Mouse (Mus musculus) liver, embryonic 15.5 days (tissue): ENCODE data around the gene Ptprj. TPM values are rescaled to one million over a fixed set of nuclear protein-coding genes. Genes with fewer than 3 reads are reported as not detected.

Source experiments
- ATAC-seq: fragments of 200-750 bp; cut with Nextera tagmentation; 2 replicates; pipeline ENCODE4 v1.8.0; 2017; ENCODE audit warnings: moderate number of reproducible peaks, mild to moderate bottlenecking, moderate library complexity; ENCODE audit not compliant: insufficient read depth
- H3K27ac ChIP-seq: fragments of 300-500 bp; sonication (generic); replicated peaks from 2 replicates; pipeline ENCODE4 v1.5.1; 2015; ENCODE audit warnings: mild to moderate bottlenecking, inconsistent platforms
- H3K27me3 ChIP-seq: fragments of 300-500 bp; sonication (generic); 2 replicates; pipeline ENCODE4 v1.6.1; 2015; ENCODE audit warnings: mild to moderate bottlenecking, inconsistent platforms
- H3K36me3 ChIP-seq: fragments of 300-500 bp; sonication (generic); replicated peaks from 2 replicates; pipeline ENCODE4 v1.6.1; 2015; ENCODE audit warnings: moderate library complexity, mild to moderate bottlenecking, inconsistent platforms
- H3K4me1 ChIP-seq: fragments of 300-500 bp; sonication (generic); replicated peaks from 2 replicates; pipeline ENCODE4 v1.6.1; 2015; ENCODE audit warnings: inconsistent platforms
- H3K4me2 ChIP-seq: fragments of 300-500 bp; sonication (generic); 2 replicates; pipeline ENCODE4 v1.6.1; 2015; ENCODE audit warnings: moderate library complexity, mild to moderate bottlenecking, inconsistent platforms
- H3K4me3 ChIP-seq: fragments of 300-500 bp; sonication (generic); replicated peaks from 2 replicates; pipeline ENCODE4 v1.5.1; 2015; ENCODE audit warnings: mild to moderate bottlenecking, inconsistent platforms
- H3K9ac ChIP-seq: fragments of 300-500 bp; sonication (generic); 2 replicates; pipeline ENCODE4 v1.6.1; 2015; ENCODE audit warnings: moderate library complexity, mild to moderate bottlenecking, inconsistent platforms
- H3K9me3 ChIP-seq: fragments of 300-500 bp; sonication (generic); replicated peaks from 2 replicates; pipeline ENCODE4 v1.6.1; 2016; ENCODE audit warnings: inconsistent platforms
- WGBS: fragments of 180-500 bp; shearing (Covaris S2); methylation state at CpG from one replicate; pipeline ENCODE4 v1.1.7; 2015; ENCODE audit warnings: mixed read lengths; ENCODE audit not compliant: insufficient replicate concordance; 5-methylcytosine and 5-hydroxymethylcytosine counted together
- polyA plus RNA-seq: library from polyadenylated mRNA; unstranded; fragments of >200 nt; fragmentation: Nextera tagmentation; extraction: Ambion mirVana; gene quantifications from 2 replicates; pipeline ENCODE4 v1.2.1, GENCODE M21; 2015

Gene Ptprj
- polyA plus RNA-seq, 1 experiment from 2014 or later, result 2.0 TPM

DNA sequence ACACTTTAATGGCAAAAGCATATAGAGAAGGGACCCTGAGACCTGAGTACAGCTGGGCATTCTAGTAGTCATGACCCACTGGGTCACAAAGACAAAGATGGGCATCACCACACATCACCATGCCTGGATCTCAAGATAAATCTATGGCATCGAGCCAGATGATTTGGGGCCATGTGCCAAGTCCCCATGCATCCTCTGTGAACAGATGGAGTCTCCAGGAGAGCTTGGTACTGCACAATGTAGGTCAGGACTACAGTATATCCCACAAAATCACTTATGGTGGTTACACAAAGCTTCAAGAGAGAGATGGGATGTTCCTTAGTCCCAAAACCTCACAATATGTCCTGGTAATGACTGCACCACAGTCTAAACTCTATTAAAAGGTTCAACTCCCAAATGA, 81.4 kb downstream of the Ptprj start:
- Histone ChIP-seq H3K4me1 (peaks cover 42% of the 10 kb centered on the region), H3K9ac (no peak overlapping the region), H3K4me2 (no peak overlapping the region), H3K27me3 (no peaks in the 10 kb centered on the region), H3K9me3 (no peaks in the 10 kb centered on the region), H3K4me3 (no peak overlapping the region), H3K36me3 (no peaks in the 10 kb centered on the region), H3K27ac (no peak overlapping the region)
- no peak for ATAC-seq
- WGBS, result 58% methylated on average over 1 of the region's 1 CpGs

DNA sequence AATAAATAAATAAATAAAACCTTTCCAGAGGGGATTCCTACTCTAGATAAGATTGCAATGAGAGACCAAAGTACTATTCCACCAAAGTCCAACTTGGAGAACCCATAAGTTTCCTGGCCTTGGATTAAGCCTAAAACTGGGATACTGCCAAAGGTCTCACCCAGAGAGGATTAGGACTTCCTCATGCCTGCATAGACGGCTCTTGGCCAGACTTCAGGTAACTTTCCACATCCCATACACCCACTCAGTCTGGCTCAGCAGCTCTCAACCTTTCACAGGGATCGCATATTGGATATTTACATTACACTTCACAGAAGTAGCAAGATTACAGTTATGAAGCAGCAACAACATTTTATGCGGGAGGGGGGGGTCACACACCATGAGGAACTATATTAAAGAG, 82.9 kb downstream of the Ptprj start:
- Histone ChIP-seq H3K27ac (no peak overlapping the region), H3K4me2 (no peak overlapping the region), H3K9ac (no peak overlapping the region), H3K27me3 (no peaks in the 10 kb centered on the region), H3K36me3 (no peaks in the 10 kb centered on the region), H3K4me1 (peaks cover 32% of the 10 kb centered on the region), H3K9me3 (no peaks in the 10 kb centered on the region), H3K4me3 (no peak overlapping the region)
- ATAC-seq, result no peak
- 65% methylated on average over 3 of the region's 3 CpGs for WGBS

DNA sequence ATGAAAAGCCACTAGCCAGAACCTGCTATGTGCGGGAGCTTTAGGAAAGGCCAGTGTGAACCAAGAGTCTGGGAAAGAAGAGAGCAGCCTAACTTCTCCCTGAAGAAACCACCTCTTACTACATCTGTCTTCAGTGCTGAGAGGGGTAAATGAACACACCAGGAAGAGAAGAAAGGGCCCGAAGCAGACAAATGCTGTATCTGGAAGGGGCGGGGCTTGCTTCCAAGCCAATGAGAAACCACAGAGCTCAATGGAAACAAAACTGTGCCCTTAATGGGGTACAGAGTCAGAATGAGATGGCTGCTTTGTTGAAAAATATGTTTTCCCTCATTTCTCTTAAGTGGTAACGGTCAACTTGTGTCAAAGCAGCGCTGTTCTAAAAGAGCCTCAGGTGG, 83.8 kb downstream of the Ptprj start:
- H3K9me3 ChIP-seq, result no peaks in the 10 kb centered on the region
- H3K4me3 ChIP-seq, result no peak overlapping the region
- no peak for ATAC-seq
- peaks cover 24% of the 10 kb centered on the region for H3K4me1 ChIP-seq
- H3K36me3 ChIP-seq, result no peaks in the 10 kb centered on the region
- no peak overlapping the region for H3K9ac ChIP-seq
- WGBS, result 66% methylated on average over 5 of the region's 5 CpGs
- no peak overlapping the region for H3K27ac ChIP-seq
- H3K4me2 ChIP-seq, result no peak overlapping the region
- no peaks in the 10 kb centered on the region for H3K27me3 ChIP-seq

DNA sequence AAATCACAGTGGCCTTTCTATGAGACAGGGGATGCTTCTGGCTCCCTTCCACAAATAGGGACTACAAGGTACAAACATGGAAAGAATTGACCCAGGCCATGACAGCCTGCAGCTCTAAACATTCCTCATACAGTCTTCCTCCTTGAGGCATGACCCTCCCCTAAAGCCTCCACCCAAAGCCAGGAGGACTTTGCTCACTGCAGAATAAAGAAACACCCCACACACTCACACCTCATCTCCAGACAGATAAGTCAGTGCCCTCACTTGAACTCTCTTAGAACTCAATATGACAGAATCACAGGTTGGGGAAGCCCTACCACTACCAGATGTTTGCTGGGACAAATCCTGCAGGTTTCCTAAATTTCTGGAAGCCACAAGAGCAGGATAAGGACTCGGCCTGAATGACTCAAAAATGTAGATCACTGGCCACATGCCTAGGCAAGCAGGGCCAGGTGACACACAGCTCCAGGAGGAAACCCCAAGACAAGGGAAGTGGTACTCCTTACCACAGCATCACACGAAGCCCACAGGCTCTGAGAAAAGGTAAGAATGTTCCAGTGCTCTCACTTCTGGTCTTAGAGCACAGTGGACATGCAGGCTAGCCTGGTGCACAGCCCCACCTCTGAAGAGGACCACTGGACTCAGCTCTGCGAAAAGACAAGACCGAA, 84.3 kb downstream of the Ptprj start:
- H3K9me3 ChIP-seq, result no peaks in the 10 kb centered on the region
- ATAC-seq, result no peak
- WGBS, result 61% methylated on average over 4 of the region's 4 CpGs

DNA sequence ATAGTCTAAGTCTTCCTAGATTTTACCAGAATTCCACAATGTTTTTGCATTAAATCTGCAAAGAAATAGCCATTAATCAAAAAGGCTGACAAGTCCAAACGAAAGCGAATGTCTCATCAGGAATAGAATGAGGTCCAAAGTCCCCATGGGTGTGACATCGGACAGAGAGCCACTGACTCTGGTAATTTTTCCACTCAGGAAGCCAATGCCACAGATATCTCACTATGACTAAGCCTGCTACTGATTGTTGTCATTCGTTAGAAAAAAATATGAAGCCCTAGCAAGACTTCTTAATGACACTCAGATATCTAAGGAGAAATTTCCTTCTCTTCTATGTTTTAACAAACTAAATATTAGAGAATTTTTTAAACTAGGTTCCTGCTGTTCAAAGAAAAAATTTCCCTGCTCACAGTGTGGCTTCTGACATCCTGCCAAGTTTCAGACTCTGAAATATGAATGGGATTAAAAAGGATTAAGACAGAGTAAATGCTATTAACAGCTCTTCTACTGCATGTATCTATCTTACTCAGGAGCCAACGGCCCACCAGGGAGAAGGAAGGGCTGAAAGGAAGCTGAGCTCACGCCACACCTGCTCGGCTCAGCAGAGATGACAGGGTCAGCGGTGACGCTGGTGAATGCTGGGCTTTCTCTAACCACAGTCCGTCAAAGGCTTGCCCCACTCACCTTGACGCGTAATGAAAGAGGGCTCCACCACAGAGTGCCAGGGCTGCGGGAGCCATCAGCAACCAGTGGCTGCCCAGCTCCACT, 90.0 kb downstream of the Ptprj start:
- no peak overlapping the region for H3K4me2 ChIP-seq

More for the DNA sequence above, 84.3 kb downstream of the Ptprj start:
- Histone ChIP-seq H3K4me1 (peaks cover 19% of the 10 kb centered on the region), H3K4me2 (no peak overlapping the region), H3K4me3 (no peak overlapping the region), H3K27me3 (no peaks in the 10 kb centered on the region), H3K27ac (no peak overlapping the region), H3K36me3 (no peaks in the 10 kb centered on the region), H3K9ac (no peak overlapping the region)

DNA sequence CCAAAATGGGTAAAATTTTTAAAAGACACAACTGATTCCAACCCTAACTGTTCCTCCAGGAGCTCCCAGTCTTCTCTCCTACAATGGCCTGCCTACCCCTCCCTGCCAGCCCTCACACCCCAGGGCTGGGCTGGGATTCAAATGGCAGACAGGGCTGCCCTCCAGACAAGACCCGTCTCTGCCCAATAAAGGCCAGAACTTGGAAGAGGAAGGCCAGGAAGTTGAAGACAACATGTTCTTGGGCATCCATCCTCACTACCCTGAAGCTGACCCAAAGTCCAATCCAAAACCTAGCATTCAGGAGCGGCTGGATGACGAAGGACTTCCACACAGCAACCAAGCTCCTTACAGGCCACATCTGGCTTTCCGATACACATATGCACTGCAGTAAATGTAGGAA, 90.6 kb downstream of the Ptprj start:
- Histone ChIP-seq H3K36me3 (no peaks in the 10 kb centered on the region), H3K27me3 (no peaks in the 10 kb centered on the region), H3K4me2 (no peak overlapping the region), H3K9me3 (no peaks in the 10 kb centered on the region), H3K4me1 (peaks cover 45% of the 10 kb centered on the region), H3K4me3 (no peak overlapping the region), H3K27ac (no peak overlapping the region), H3K9ac (no peak overlapping the region)
- no peak for ATAC-seq
- WGBS, result 84% methylated on average over 4 of the region's 4 CpGs

More for the DNA sequence above, 90.0 kb downstream of the Ptprj start:
- no peaks in the 10 kb centered on the region for H3K9me3 ChIP-seq
- H3K27ac ChIP-seq, result no peak overlapping the region
- no peak overlapping the region for H3K9ac ChIP-seq
- H3K4me3 ChIP-seq, result no peak overlapping the region
- no peak for ATAC-seq
- H3K4me1 ChIP-seq, result peaks cover 45% of the 10 kb centered on the region
- WGBS, result 30% methylated on average over 13 of the region's 13 CpGs
- no peaks in the 10 kb centered on the region for H3K27me3 ChIP-seq
- H3K36me3 ChIP-seq, result no peaks in the 10 kb centered on the region

DNA sequence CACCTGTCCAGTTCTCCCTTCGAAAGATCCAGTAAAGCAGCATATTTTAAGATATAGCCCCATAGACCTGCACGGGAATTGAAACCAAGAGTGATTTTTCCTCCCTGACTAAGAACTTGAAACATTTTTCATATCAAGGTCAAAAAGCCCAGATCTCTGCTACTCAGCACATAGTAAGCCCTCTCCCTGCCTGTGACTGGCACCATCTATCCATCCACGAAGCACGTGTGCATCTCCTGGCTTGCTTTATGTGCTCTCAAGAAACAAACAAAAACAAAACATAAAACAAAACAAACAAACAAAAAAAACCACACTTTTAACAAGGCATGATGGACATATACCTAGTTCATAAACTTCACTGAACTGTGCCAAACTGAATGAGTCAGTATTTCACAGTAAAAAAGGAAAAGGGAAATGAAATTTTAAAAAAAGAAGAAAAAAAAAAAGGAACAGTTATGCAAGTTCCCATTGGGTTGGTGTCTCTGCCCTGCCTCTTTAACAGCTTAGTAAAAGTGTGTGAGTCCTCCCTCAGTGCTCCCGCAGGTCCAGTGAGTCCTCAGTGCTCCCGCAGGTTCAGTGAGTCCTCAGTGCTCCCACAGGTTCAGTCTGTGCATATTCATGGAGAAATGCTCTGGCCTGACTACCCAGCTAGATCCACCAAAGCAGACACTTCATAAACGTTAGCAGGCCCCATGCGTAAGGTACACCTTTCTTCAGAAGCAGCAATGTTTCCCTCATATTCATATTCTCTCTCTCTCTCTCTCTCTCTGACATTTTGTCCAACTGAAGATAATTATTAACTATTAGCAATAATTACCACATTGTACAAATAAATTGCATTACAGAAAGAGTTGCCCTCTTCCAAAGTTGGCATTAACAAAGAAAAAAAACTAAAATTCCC, 91.5 kb downstream of the Ptprj start:
- H3K9ac ChIP-seq, result no peak overlapping the region
- no peak overlapping the region for H3K4me3 ChIP-seq
- 0 out of 2 replicates have a peak overlapping the region, but pooled peaks have one; percentile 14 for H3K27ac ChIP-seq
- 73% methylated on average over 8 of the region's 8 CpGs for WGBS
- no peaks in the 10 kb centered on the region for H3K27me3 ChIP-seq
- no peak for ATAC-seq
- peaks cover 44% of the 10 kb centered on the region for H3K4me1 ChIP-seq
- H3K9me3 ChIP-seq, result no peaks in the 10 kb centered on the region
- no peaks in the 10 kb centered on the region for H3K36me3 ChIP-seq
- no peak overlapping the region for H3K4me2 ChIP-seq

DNA sequence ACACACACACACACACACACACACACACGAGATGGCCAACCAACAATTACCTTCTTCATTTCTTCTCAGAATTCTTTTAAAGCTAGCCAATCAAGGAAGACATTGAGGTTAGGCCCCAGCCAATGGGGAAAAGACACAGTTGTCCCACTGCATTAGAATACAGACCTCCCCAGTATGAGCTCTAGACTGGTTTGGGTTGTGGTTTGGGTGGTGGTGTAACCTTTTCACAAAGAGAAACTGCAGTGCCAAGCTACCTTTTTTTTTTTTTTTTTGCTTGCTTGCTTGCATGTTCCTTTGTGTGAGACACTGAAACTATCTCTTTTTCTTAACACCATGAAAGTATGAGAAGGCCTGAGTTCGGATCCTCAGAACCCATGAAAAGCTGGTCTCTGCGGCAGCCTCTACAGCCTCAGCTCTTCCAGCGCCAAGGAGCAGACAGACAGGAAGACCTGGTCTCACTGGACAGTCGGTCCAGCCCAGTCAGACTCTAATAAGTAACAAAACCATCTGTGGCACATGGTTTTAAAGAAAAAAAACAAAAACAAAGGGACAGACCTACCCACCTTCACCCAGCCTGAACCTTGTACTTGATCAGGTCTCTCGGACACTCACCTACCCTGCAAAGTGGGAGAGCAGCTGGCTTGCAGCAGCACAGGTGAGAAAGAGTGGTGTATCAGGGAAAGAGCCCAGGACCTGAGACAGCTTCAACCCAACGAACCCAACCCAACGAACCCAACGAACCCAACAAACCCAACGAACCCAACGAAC, 92.8 kb downstream of the Ptprj start:
- H3K9ac ChIP-seq, result no peak overlapping the region
- no peak overlapping the region for H3K27ac ChIP-seq
- H3K4me2 ChIP-seq, result peak overlapping the region; percentile 7; the same call in 1 of the 2 replicates
- no peaks in the 10 kb centered on the region for H3K9me3 ChIP-seq
- no peak overlapping the region for H3K4me3 ChIP-seq
- H3K4me1 ChIP-seq, result peaks cover 40% of the 10 kb centered on the region
- whole genome bisulfite sequencing, result 72% methylated on average over 11 of the region's 11 CpGs
- no peak for ATAC-seq
- H3K36me3 ChIP-seq, result no peaks in the 10 kb centered on the region
- H3K27me3 ChIP-seq, result no peaks in the 10 kb centered on the region

DNA sequence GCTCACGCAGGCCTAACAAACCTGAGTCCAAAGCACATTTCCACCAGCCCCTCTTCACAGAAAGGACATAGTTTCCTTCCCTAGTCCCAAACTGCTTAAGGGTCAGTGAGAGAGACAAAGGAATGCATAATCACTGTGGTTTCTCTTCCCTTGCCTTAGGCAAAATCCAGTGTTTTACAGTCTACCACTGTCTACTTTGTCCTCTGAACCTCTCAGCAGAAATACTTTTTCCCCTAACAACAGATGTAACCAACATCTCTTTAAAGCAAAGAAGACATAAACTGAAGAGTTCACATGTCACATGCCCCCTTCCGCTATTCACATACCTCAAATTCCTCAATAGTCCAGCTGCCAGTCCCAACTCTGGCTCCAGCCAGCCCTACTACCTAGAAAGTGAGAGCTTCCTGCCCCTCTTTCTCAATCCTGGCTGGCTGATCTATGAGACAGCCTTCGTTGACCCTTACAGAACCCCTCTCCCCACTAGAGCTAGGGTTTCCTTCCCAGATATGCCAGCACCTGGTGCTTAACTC, 94.2 kb downstream of the Ptprj start:
- WGBS, result 63% methylated on average over 3 of the region's 3 CpGs
- no peak overlapping the region for H3K9ac ChIP-seq
- no peak overlapping the region for H3K4me3 ChIP-seq
- H3K27me3 ChIP-seq, result no peaks in the 10 kb centered on the region
- H3K4me1 ChIP-seq, result peaks cover 40% of the 10 kb centered on the region
- no peak overlapping the region for H3K4me2 ChIP-seq
- ATAC-seq, result no peak
- no peaks in the 10 kb centered on the region for H3K36me3 ChIP-seq
- no peaks in the 10 kb centered on the region for H3K9me3 ChIP-seq
- no peak overlapping the region for H3K27ac ChIP-seq

DNA sequence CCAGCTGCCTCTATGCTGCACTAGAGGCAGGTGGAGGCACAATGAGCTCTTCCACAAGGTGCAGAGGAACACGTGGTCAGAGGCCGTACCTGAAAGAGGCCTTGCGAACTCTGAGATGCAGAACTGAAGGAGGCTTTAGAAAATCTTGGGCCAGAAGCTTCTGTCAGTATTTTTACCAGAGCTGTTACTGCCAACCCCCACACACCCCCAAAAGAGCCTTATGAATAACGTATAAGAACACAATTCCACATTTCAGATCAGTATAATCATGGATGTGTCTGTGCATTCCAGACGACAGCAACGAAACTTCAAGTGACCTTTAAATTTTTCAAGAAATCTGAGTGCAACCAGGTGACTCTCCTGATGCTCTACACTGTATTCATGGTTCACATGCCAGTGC, 98.9 kb downstream of the Ptprj start:
- H3K4me1 ChIP-seq, result peaks cover 28% of the 10 kb centered on the region
- H3K4me2 ChIP-seq, result no peak overlapping the region
- no peak overlapping the region for H3K4me3 ChIP-seq
- H3K27ac ChIP-seq, result no peak overlapping the region
- no peaks in the 10 kb centered on the region for H3K9me3 ChIP-seq
- WGBS, result 69% methylated on average over 6 of the region's 6 CpGs
- H3K36me3 ChIP-seq, result no peaks in the 10 kb centered on the region
- H3K9ac ChIP-seq, result no peak overlapping the region
- no peak for ATAC-seq
- no peaks in the 10 kb centered on the region for H3K27me3 ChIP-seq
